7 mouse cellular contexts compared by ENCODE assay signal in the genomic region with DNA sequence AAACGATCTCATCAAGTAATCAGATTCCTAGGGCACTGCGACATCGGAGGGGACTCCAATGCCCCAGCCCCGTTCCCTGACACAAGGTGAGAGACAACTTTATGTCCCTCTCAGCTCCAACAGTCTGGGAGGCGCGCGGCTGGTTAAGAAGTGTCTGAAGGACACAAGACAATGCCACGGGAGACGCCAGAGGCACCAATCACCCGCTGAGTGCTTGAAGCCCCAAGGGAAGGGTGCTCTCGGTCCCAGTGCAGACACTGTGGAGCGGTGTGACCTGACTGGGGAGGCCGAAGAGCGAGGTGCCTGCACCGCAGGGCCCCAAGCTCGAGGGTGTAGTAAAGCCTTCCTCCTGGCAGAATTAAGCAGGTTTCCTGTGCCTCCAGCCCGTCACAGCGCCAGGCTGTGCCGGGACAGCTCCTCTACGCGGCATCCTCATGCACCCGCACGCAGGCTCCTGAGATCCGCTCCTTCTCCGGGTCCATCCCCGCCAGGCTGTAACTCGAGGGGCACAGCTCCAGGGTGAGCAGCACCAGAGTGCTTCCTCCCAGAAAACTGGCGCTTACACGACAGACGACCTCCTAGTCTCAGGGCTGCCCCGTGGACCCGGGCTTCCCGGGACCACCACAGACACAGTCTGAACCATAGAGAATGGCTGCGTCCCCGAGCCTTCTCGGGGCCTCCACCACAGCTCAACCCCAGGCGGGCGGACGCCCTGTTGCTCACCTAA. TPM values are rescaled to one million over a fixed set of nuclear protein-coding genes. Genes with fewer than 3 reads are reported as not detected.
DNase-seq lines count a peak whose midpoint lies in the region; ATAC-seq and TF ChIP-seq lines count a peak whose summit lies in the region.

No protein-coding gene starts in this region.

- no peak for TF ChIP-seq CTCF in ES-Bruce4 (IDR thresholded peaks at IDR 0.05; ENCODE audit: low read depth, low read length)
- TF ChIP-seq CTCF in heart, adult 2 months (IDR thresholded peaks at IDR 0.05), result no peak
- TF ChIP-seq CTCF in kidney, adult 2 months (conservative IDR thresholded peaks at IDR 0.05; ENCODE audit: insufficient read depth, insufficient read length, low read depth, low read length), result no peak

- H3K36me3 ChIP-seq in ES-Bruce4 (ENCODE audit: control insufficient read depth, insufficient read depth, low read length, poor library complexity, severe bottlenecking), result no peaks in the 10 kb centered on the region
- H3K36me3 ChIP-seq in heart, adult 2 months (ENCODE audit: control insufficient read depth, insufficient read depth, low read length), result no peaks in the 10 kb centered on the region
- no peaks in the 10 kb centered on the region for H3K36me3 ChIP-seq in kidney, adult 2 months (ENCODE audit: control insufficient read depth, insufficient read depth, low read length)
- H3K36me3 ChIP-seq in lung, embryonic 15.5 days, result no peaks in the 10 kb centered on the region

- H3K4me1 ChIP-seq in ES-Bruce4 (ENCODE audit: control insufficient read depth, insufficient read depth, low read length), result peaks cover 3% of the 10 kb centered on the region
- H3K4me1 ChIP-seq in heart, adult 2 months (ENCODE audit: control insufficient read depth, insufficient read depth, low read length), result peaks cover 2% of the 10 kb centered on the region
- peaks cover 32% of the 10 kb centered on the region; the same call in 1 of the 2 replicates for H3K4me1 ChIP-seq in kidney, adult 2 months (ENCODE audit: control insufficient read depth, insufficient read depth, low read length)
- H3K4me1 ChIP-seq in lung, embryonic 15.5 days, result peaks cover 10% of the 10 kb centered on the region

- WGBS in heart, adult 2 months, result under 1% methylated on average over 39 of the region's 39 CpGs
- WGBS in kidney, adult 2 months, result 1% methylated on average over 39 of the region's 39 CpGs
- WGBS in lung, embryonic 15.5 days, result under 1% methylated on average over 39 of the region's 39 CpGs

- peak overlapping the region; percentile 73 for H3K9ac ChIP-seq in ES-Bruce4 (ENCODE audit: low read depth, poor library complexity, severe bottlenecking)
- peak overlapping the region; percentile 63 for H3K9ac ChIP-seq in heart, adult 2 months (ENCODE audit: low read depth, low read length)
- H3K9ac ChIP-seq in lung, embryonic 15.5 days, result peak overlapping the region; percentile 52

- no peaks in the 10 kb centered on the region for H3K9me3 ChIP-seq in ES-Bruce4 (replicated peaks; ENCODE audit: control insufficient read depth, insufficient read depth, low read length, poor library complexity, severe bottlenecking)
- H3K9me3 ChIP-seq in lung, embryonic 15.5 days, result no peaks in the 10 kb centered on the region

- intact Hi-C loops in heart, adult 2 months (cut with DNase I), result loop anchor here (5.0 kb wide), 4 partner anchors 43 to 143 kb away; no protein-coding TSS in a partner anchor

- H3K79me2 ChIP-seq in heart, adult 2 months (replicated peaks; ENCODE audit: control insufficient read depth, insufficient read depth, low read length), result no peaks in the 10 kb centered on the region

- peak overlapping the region; percentile 95 for H3K4me2 ChIP-seq in lung, embryonic 15.5 days

- DNase-seq in embryo, embryonic 10.5 days (ENCODE audit: low spot score), result peak; percentile 65
- peak; percentile 62 to 69 for DNase-seq in heart, adult 2 months
- DNase-seq in kidney, adult 2 months, result peak; percentile 43
- peak; percentile 35 for DNase-seq in ovary, postnatal 10 days (ENCODE audit: low spot score)

- no peak overlapping the region for H3K27ac ChIP-seq in ES-Bruce4 (ENCODE audit: insufficient read depth, low read length)
- H3K27ac ChIP-seq in heart, adult 2 months, result peak overlapping the region; percentile 86
- peak overlapping the region; percentile 84 for H3K27ac ChIP-seq in kidney, adult 2 months (ENCODE audit: insufficient read depth, low read depth, low read length)
- peak overlapping the region; percentile 80; the same call in 1 of the 2 replicates for H3K27ac ChIP-seq in lung, embryonic 15.5 days

- TF ChIP-seq EP300 in ES-Bruce4 (IDR thresholded peaks at IDR 0.05; ENCODE audit: insufficient read depth, low read depth, low read length), result no peak
- 0 out of 2 replicates have a peak, but pooled peaks have one; percentile 21 for TF ChIP-seq EP300 in heart, adult 2 months (IDR thresholded peaks at IDR 0.05; ENCODE audit: insufficient read depth, low read depth, low read length)

- ATAC-seq in activated CD4-positive, CD25-positive, alpha-beta regulatory T cell, adult 4 months, result peak; percentile 62
- ATAC-seq in lung, embryonic 15.5 days (ENCODE audit: borderline replicate concordance, extremely low read depth, low FRiP score, low TSS enrichment), result peak; percentile 64

- H3K27me3 ChIP-seq in ES-Bruce4 (ENCODE audit: control insufficient read depth, insufficient read depth, low read length, poor library complexity, severe bottlenecking), result no peaks in the 10 kb centered on the region
- no peaks in the 10 kb centered on the region for H3K27me3 ChIP-seq in heart, adult 2 months (ENCODE audit: control insufficient read depth, insufficient read depth, low read length)
- no peaks in the 10 kb centered on the region for H3K27me3 ChIP-seq in kidney, adult 2 months (replicated peaks; ENCODE audit: control insufficient read depth, insufficient read depth, low read length)
- H3K27me3 ChIP-seq in lung, embryonic 15.5 days, result peaks cover 8% of the 10 kb centered on the region; the same call in 1 of the 2 replicates

- TF ChIP-seq POLR2A in ES-Bruce4 (IDR thresholded peaks at IDR 0.05; ENCODE audit: insufficient read depth, low read length), result no peak
- no peak for TF ChIP-seq POLR2A in heart, adult 2 months (IDR thresholded peaks at IDR 0.05; ENCODE audit: insufficient read depth, low read depth, low read length)
- TF ChIP-seq POLR2A in kidney, adult 2 months (IDR thresholded peaks at IDR 0.05; ENCODE audit: low read depth, low read length), result no peak

- peak overlapping the region; percentile 78 for H3K4me3 ChIP-seq in ES-Bruce4 (ENCODE audit: low read depth, low read length)
- peak overlapping the region; percentile 70 for H3K4me3 ChIP-seq in heart, adult 2 months
- peak overlapping the region; percentile 73 for H3K4me3 ChIP-seq in kidney, adult 2 months (ENCODE audit: insufficient read depth, low read depth, low read length)
- peak overlapping the region; percentile 64 for H3K4me3 ChIP-seq in lung, embryonic 15.5 days

RNA-seq across cellular contexts. Expression of a gene that starts 0.7 kb away (rescaled TPM):
- 23.2 and 23.3 TPM in 2 replicates for polyA plus RNA-seq in ES-Bruce4 (2011; ENCODE audit: insufficient read depth, insufficient read length, low read depth, missing spikeins)
- polyA plus RNA-seq in activated CD4-positive, CD25-positive, alpha-beta regulatory T cell, adult 4 months (2017; shearing (Covaris generic)), result 10 to 100 TPM; 26.9 to 38.2 TPM
- total RNA-seq in heart, adult 2 months (2021), result 10 to 100 TPM; 25.4 to 26.5 TPM
- 12.8 and 15.6 TPM in 2 replicates for polyA plus RNA-seq in heart, adult 2 months (2012; rRNA removed)
- 33.0 and 36.1 TPM in 2 replicates for polyA plus RNA-seq in kidney, adult 2 months (2012; rRNA removed)
- 4.5 and 5.0 TPM in 2 replicates for polyA plus RNA-seq in lung, embryonic 15.5 days (2015; fragmentation: Nextera tagmentation; extraction: Ambion mirVana)
